Mouse (Mus musculus): ENCODE data around the gene Sh3rf3.
A peak's percentile ranks its signal among the peaks of the same experiment; 100 is the strongest.

Sh3rf3 gene

GRCm38 (mm10) chr10:58813081-58813800, at the start of gene Sh3rf3:
TSS of gene Sh3rf3 (plus strand) at chr10:58813359.
- peak; percentile 20 for DNase-seq (ENCODE audit: low read depth, low spot score)

- DNase-seq (ENCODE audit: low read depth, low spot score), result no peak
These were observed 24.5 kb upstream of the Sh3rf3 start for GRCm38 (mm10) chr10:58788486-58789274.

- no peak for DNase-seq (ENCODE audit: low read depth, low spot score)
These were observed 15.6 kb upstream of the Sh3rf3 start for GRCm38 (mm10) chr10:58797555-58797954.

- DNase-seq (ENCODE audit: low read depth, low spot score), result no peak
These were observed 15.0 kb upstream of the Sh3rf3 start for GRCm38 (mm10) chr10:58798156-58798555.

- DNase-seq (ENCODE audit: low read depth, low spot score), result no peak
These were observed 12.1 kb upstream of the Sh3rf3 start for GRCm38 (mm10) chr10:58800996-58801433.

GRCm38 (mm10) chr10:58802391-58802790, 10.8 kb upstream of the Sh3rf3 start:
- no peak for DNase-seq (ENCODE audit: low read depth, low spot score)

GRCm38 (mm10) chr10:58807956-58808355, 5.2 kb upstream of the Sh3rf3 start:
- no peak for DNase-seq (ENCODE audit: low read depth, low spot score)

GRCm38 (mm10) chr10:58810181-58810580, 3.0 kb upstream of the Sh3rf3 start:
- DNase-seq (ENCODE audit: low read depth, low spot score), result no peak

GRCm38 (mm10) chr10:58812210-58813080, 714 bp upstream of the Sh3rf3 start:
- peak; percentile 84 for DNase-seq (ENCODE audit: low read depth, low spot score)

GRCm38 (mm10) chr10:58813801-58814191, 637 bp downstream of the Sh3rf3 start:
- DNase-seq (ENCODE audit: low read depth, low spot score), result peak; percentile 20

GRCm38 (mm10) chr10:58814486-58814885, 1.3 kb downstream of the Sh3rf3 start:
- DNase-seq (ENCODE audit: low read depth, low spot score), result no peak

- no peak for DNase-seq (ENCODE audit: low read depth, low spot score)
These were observed 10.9 kb downstream of the Sh3rf3 start for GRCm38 (mm10) chr10:58824016-58824568.

- DNase-seq (ENCODE audit: low read depth, low spot score), result no peak
These were observed 16.3 kb downstream of the Sh3rf3 start for GRCm38 (mm10) chr10:58829251-58830111.

- DNase-seq (ENCODE audit: low read depth, low spot score), result no peak
These were observed 20.0 kb downstream of the Sh3rf3 start for GRCm38 (mm10) chr10:58833146-58833545.

- DNase-seq (ENCODE audit: low read depth, low spot score), result no peak
These were observed 20.6 kb downstream of the Sh3rf3 start for GRCm38 (mm10) chr10:58833741-58834178.

GRCm38 (mm10) chr10:58836391-58836790, 23.2 kb downstream of the Sh3rf3 start:
- DNase-seq (ENCODE audit: low read depth, low spot score), result no peak

- no peak for DNase-seq (ENCODE audit: low read depth, low spot score)
These were observed 24.3 kb downstream of the Sh3rf3 start for GRCm38 (mm10) chr10:58837504-58837903.

- no peak for DNase-seq (ENCODE audit: low read depth, low spot score)
These were observed 28.8 kb downstream of the Sh3rf3 start for GRCm38 (mm10) chr10:58841945-58842344.

- DNase-seq (ENCODE audit: low read depth, low spot score), result no peak
These were observed 29.9 kb downstream of the Sh3rf3 start for GRCm38 (mm10) chr10:58843100-58843499.

- DNase-seq (ENCODE audit: low read depth, low spot score), result no peak
These were observed 35.0 kb downstream of the Sh3rf3 start for GRCm38 (mm10) chr10:58848127-58848526.

- no peak for DNase-seq (ENCODE audit: low read depth, low spot score)
These were observed 35.4 kb downstream of the Sh3rf3 start for GRCm38 (mm10) chr10:58848536-58848935.
